Mouse (Mus musculus): ENCODE results near the gene Ywhah. TPM values are rescaled to one million over a fixed set of nuclear protein-coding genes. Genes with fewer than 3 reads are reported as not detected.

The Ywhah gene
- polyA plus RNA-seq, 1 experiment, result 106 TPM

GRCm38 (mm10) chr5:33018189-33018560 is 441 bp upstream of the Ywhah start:
- Histone ChIP-seq H3ac (ENCODE audit: control insufficient read depth, insufficient read length) (peak overlapping the region; percentile 99), H3K27me3 (ENCODE audit: control insufficient read depth, insufficient read depth, insufficient read length) (no peaks in the 10 kb centered on the region), H3K36me3 (ENCODE audit: control insufficient read depth, insufficient read depth) (peaks cover 5% of the 10 kb centered on the region), H3K4me3 (peak overlapping the region; percentile 87), H3K4me2 (ENCODE audit: low read depth) (peak overlapping the region; percentile 82), H3K79me2 (ENCODE audit: control insufficient read depth, insufficient read depth) (peaks cover 40% of the 10 kb centered on the region)
- TF ChIP-seq E2F4 (IDR thresholded peaks at IDR 0.05; ENCODE audit: insufficient read depth) (no peak), REST (IDR thresholded peaks at IDR 0.05; ENCODE audit: insufficient read depth, insufficient read length) (no peak), MYOD1 (IDR thresholded peaks at IDR 0.05; ENCODE audit: control insufficient read depth in 1 of 3, insufficient read length in 2 of 3, low read depth in 2 of 3) (no peak), MAX (IDR thresholded peaks at IDR 0.05; ENCODE audit: low read depth) (no peak), TCF3 (IDR thresholded peaks at IDR 0.05; ENCODE audit: insufficient read length, low read depth) (no peak), USF1 (IDR thresholded peaks at IDR 0.05; ENCODE audit: low read depth) (no peak), POLR2AphosphoS2 (IDR thresholded peaks at IDR 0.05; ENCODE audit: insufficient read length, low read depth) (no peak), SRF (IDR thresholded peaks at IDR 0.05; ENCODE audit: control insufficient read depth, insufficient read length, low read depth) (no peak), POLR2A (IDR thresholded peaks at IDR 0.05; ENCODE audit: insufficient read length, low read depth) (no peak), MYOG (IDR thresholded peaks at IDR 0.05; ENCODE audit: control insufficient read depth in 1 of 3, insufficient read depth in 1 of 3, insufficient read length in 2 of 3, low read depth in 2 of 3) (no peak), CEBPB (IDR thresholded peaks at IDR 0.05; ENCODE audit: insufficient read depth, poor library complexity, severe bottlenecking) (no peak), TCF12 (IDR thresholded peaks at IDR 0.05; ENCODE audit: insufficient read depth, poor library complexity, severe bottlenecking) (no peak)

GRCm38 (mm10) chr5:33019426-33019821 is 808 bp downstream of the Ywhah start:
- no peak for TF ChIP-seq MYOG (IDR thresholded peaks at IDR 0.05; ENCODE audit: control insufficient read depth in 1 of 3, insufficient read depth in 1 of 3, insufficient read length in 2 of 3, low read depth in 2 of 3)
- TF ChIP-seq CEBPB (IDR thresholded peaks at IDR 0.05; ENCODE audit: insufficient read depth, poor library complexity, severe bottlenecking), result no peak
- TF ChIP-seq SRF (IDR thresholded peaks at IDR 0.05; ENCODE audit: control insufficient read depth, insufficient read length, low read depth), result no peak
- TF ChIP-seq MYOD1 (IDR thresholded peaks at IDR 0.05; ENCODE audit: control insufficient read depth in 1 of 3, insufficient read length in 2 of 3, low read depth in 2 of 3), result no peak
- no peaks in the 10 kb centered on the region for H3K27me3 ChIP-seq (ENCODE audit: control insufficient read depth, insufficient read depth, insufficient read length)
- H3K79me2 ChIP-seq (ENCODE audit: control insufficient read depth, insufficient read depth), result peaks cover 53% of the 10 kb centered on the region
- H3K4me2 ChIP-seq (ENCODE audit: low read depth), result peak overlapping the region; percentile 84
- peaks cover 6% of the 10 kb centered on the region for H3K36me3 ChIP-seq (ENCODE audit: control insufficient read depth, insufficient read depth)
- peak overlapping the region; percentile 87 for H3K4me3 ChIP-seq
- H3ac ChIP-seq (ENCODE audit: control insufficient read depth, insufficient read length), result peak overlapping the region; percentile 99

GRCm38 (mm10) chr5:33021622-33022021 is 3.0 kb downstream of the Ywhah start:
- no peaks in the 10 kb centered on the region for H3K27me3 ChIP-seq (ENCODE audit: control insufficient read depth, insufficient read depth, insufficient read length)
- peaks cover 18% of the 10 kb centered on the region for H3K36me3 ChIP-seq (ENCODE audit: control insufficient read depth, insufficient read depth)
- H3K4me3 ChIP-seq, result no peak overlapping the region
- H3K4me2 ChIP-seq (ENCODE audit: low read depth), result peak overlapping the region; percentile 10
- peaks cover 75% of the 10 kb centered on the region for H3K79me2 ChIP-seq (ENCODE audit: control insufficient read depth, insufficient read depth)
- no peak overlapping the region for H3ac ChIP-seq (ENCODE audit: control insufficient read depth, insufficient read length)
- no peak for TF ChIP-seq TCF12 (IDR thresholded peaks at IDR 0.05; ENCODE audit: insufficient read depth, poor library complexity, severe bottlenecking)
- TF ChIP-seq SRF (IDR thresholded peaks at IDR 0.05; ENCODE audit: control insufficient read depth, insufficient read length, low read depth), result no peak
- no peak for TF ChIP-seq POLR2AphosphoS2 (IDR thresholded peaks at IDR 0.05; ENCODE audit: insufficient read length, low read depth)
- TF ChIP-seq MYOG (IDR thresholded peaks at IDR 0.05; ENCODE audit: control insufficient read depth in 1 of 3, insufficient read depth in 1 of 3, insufficient read length in 2 of 3, low read depth in 2 of 3), result no peak
- TF ChIP-seq MAX (IDR thresholded peaks at IDR 0.05; ENCODE audit: low read depth), result no peak
- no peak for TF ChIP-seq POLR2A (IDR thresholded peaks at IDR 0.05; ENCODE audit: insufficient read length, low read depth)
- TF ChIP-seq REST (IDR thresholded peaks at IDR 0.05; ENCODE audit: insufficient read depth, insufficient read length), result no peak
- no peak for TF ChIP-seq TCF3 (IDR thresholded peaks at IDR 0.05; ENCODE audit: insufficient read length, low read depth)
- TF ChIP-seq E2F4 (IDR thresholded peaks at IDR 0.05; ENCODE audit: insufficient read depth), result no peak
- no peak for TF ChIP-seq USF1 (IDR thresholded peaks at IDR 0.05; ENCODE audit: low read depth)
- no peak for TF ChIP-seq CEBPB (IDR thresholded peaks at IDR 0.05; ENCODE audit: insufficient read depth, poor library complexity, severe bottlenecking)
- TF ChIP-seq MYOD1 (IDR thresholded peaks at IDR 0.05; ENCODE audit: control insufficient read depth in 1 of 3, insufficient read length in 2 of 3, low read depth in 2 of 3), result no peak

GRCm38 (mm10) chr5:33023337-33023736 is 4.7 kb downstream of the Ywhah start:
- peak overlapping the region; percentile 12 for H3K4me2 ChIP-seq (ENCODE audit: low read depth)
- no peak overlapping the region for H3K4me3 ChIP-seq
- H3K36me3 ChIP-seq (ENCODE audit: control insufficient read depth, insufficient read depth), result peaks cover 24% of the 10 kb centered on the region
- H3ac ChIP-seq (ENCODE audit: control insufficient read depth, insufficient read length), result no peak overlapping the region
- H3K79me2 ChIP-seq (ENCODE audit: control insufficient read depth, insufficient read depth), result peaks cover 75% of the 10 kb centered on the region
- TF ChIP-seq MYOG (IDR thresholded peaks at IDR 0.05; ENCODE audit: control insufficient read depth in 1 of 3, insufficient read depth in 1 of 3, insufficient read length in 2 of 3, low read depth in 2 of 3) (no peak), USF1 (IDR thresholded peaks at IDR 0.05; ENCODE audit: low read depth) (no peak)
- H3K27me3 ChIP-seq (ENCODE audit: control insufficient read depth, insufficient read depth, insufficient read length), result no peaks in the 10 kb centered on the region

- Histone ChIP-seq H3K36me3 (ENCODE audit: control insufficient read depth, insufficient read depth) (peaks cover 24% of the 10 kb centered on the region), H3K4me3 (no peak overlapping the region), H3K4me2 (ENCODE audit: low read depth) (no peak overlapping the region), H3K79me2 (ENCODE audit: control insufficient read depth, insufficient read depth) (peaks cover 71% of the 10 kb centered on the region), H3K27me3 (ENCODE audit: control insufficient read depth, insufficient read depth, insufficient read length) (no peaks in the 10 kb centered on the region), H3ac (ENCODE audit: control insufficient read depth, insufficient read length) (no peak overlapping the region)
- peak; percentile 40 for TF ChIP-seq USF1 (IDR thresholded peaks at IDR 0.05; ENCODE audit: low read depth)
- TF ChIP-seq E2F4 (IDR thresholded peaks at IDR 0.05; ENCODE audit: insufficient read depth), result no peak
- TF ChIP-seq CEBPB (IDR thresholded peaks at IDR 0.05; ENCODE audit: insufficient read depth, poor library complexity, severe bottlenecking), result 0 out of 2 replicates have a peak, but pooled peaks have one; percentile 11
- no peak for TF ChIP-seq TCF3 (IDR thresholded peaks at IDR 0.05; ENCODE audit: insufficient read length, low read depth)
- TF ChIP-seq REST (IDR thresholded peaks at IDR 0.05; ENCODE audit: insufficient read depth, insufficient read length), result no peak
- no peak for TF ChIP-seq POLR2AphosphoS2 (IDR thresholded peaks at IDR 0.05; ENCODE audit: insufficient read length, low read depth)
- no peak for TF ChIP-seq POLR2A (IDR thresholded peaks at IDR 0.05; ENCODE audit: insufficient read length, low read depth)
These were observed 5.9 kb downstream of the Ywhah start for GRCm38 (mm10) chr5:33024474-33024873.
